Mouse (Mus musculus): ENCODE data around the gene Rsad1.

Gene Rsad1

DNA sequence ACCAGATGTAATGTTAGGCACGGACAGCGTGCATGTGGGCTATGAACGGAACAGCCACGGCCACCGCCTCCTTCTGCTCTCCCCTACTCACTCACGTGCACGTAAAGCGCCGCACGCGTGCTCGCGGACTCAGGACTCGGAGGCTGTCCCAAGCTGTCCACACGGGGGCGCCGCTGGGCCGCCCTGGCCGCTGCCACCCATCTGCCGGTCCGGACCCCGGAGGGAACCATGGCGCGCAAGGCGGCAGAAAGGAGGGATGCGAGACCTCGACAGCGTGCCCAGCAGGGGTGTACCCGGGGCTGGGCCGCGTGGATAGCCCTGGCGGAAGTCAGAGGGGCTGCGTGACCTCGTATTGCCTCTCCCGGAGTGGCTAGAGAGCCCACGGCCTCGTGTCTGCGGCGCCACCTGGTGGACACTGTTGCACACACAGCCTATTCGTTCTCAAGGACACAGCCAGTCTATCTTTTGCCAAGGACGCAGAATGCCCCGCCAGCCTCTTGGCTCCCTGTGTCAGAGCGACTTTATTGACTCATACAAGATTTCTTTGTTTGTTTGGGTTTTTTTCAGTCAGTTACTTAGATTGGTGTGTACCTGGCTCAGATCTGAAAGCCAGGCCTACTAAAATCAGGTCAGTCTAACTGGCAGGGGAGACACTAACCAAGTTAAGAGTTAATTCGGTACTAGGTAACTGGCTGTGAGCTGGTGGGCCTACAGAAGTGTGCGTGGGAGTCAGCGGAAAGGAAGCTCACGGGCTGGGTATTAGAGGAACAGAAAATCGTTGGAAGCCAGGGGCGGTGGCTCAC is at the start of gene Rsad1:
Gene Rsad1 (minus strand): TSS at position 368 of the 803 bp plus-strand sequence.
- peak; percentile 90 for DNase-seq (ENCODE audit: low spot score)

DNA sequence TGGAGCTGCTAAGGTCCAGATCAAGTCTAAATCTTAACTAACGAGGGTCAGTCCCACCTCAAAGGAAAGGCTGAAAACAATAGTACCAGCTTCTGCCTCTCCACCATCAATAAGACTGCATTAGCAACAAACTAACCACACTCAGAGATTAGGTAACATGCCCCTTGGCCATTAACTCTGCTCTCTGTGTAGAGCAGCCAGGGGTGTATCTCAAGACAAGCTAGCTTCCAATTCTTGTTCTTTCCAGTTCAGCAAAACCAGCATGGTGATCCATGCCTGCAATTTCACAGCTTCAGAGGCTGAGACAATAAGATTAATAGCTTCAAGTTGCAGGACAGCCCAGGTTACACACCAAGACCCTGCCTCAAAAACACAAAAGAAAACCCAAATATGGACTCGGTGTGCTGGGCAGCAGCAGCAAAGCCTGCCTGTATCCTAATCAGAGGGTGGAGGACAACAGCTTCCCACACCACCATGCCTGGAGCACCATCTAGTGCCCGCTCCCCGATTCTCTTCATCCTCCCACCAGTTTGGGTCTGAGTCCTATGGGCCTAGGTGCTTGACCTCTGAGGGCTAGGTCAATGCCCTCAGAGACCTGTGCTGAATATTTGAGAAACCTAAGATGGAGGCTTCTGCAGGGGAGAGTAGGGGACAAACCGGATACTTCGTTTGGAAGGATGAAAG is 49.5 kb upstream of the Rsad1 start:
- no peak for DNase-seq (ENCODE audit: low spot score)

DNA sequence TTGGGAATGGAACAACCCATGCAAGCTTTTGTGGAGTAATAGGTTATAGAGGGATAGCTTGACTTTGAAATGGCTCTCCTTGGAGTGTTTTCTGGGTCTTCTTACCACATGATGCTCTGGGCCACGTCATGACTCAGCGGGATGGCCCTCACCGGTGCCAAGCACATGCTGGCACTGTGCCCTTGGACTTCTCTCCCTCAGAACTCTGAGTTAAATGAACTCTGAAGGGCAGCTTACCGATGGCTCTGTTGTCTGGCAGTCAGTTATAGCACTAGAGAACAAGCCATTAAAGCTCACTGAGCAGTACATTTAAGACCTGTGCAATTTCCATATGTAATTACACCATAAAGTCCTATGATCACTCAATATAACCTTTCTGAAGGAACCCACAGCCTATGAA is 48.3 kb upstream of the Rsad1 start:
- DNase-seq (ENCODE audit: low spot score): peak; percentile 30

DNA sequence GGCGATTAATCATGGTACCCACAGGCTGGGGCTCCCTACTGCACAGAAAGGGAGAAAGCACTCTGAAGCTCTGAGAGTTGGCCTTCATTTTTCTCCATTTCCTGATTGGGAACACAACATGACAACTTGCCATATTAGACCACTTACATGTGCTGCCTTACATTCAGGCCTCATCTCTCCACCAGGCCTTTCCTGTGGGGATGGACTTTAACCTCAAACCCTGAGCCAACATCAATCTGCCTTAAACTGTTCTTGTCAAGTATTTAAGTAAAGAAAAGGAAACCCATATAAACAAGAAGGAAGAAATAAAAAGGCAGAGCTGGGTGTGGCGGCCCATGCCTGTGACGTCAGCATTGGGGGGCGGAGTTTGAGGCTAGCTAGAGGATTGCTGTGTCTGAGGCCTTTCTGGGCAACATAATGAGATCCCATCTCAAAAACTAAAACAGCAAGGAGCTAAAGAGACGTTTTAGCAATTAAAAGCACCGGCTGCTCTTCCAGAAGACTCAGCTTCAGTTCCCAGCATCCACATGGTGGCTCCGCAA is 47.3 kb upstream of the Rsad1 start:
- no peak for DNase-seq (ENCODE audit: low spot score)

DNA sequence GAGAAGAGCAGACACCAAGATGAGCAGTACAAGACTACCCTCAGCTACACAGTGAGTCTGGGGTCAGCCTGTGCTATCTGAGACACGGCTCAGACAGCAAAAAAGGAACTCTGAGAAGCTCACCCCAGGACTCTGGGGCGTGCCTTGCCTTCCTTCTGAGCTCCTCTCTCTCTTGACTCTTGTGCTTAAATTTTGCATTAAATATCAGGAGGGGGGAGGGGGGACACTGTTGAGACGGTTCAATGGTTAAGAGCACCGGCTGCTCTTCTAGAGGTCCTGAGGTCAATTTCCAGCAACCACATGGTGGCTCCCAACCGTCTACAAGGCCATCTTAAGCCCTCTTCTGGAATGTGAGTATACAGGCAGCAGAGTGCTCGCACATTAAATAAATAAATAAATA is 38.5 kb upstream of the Rsad1 start:
- DNase-seq (ENCODE audit: low spot score): no peak

DNA sequence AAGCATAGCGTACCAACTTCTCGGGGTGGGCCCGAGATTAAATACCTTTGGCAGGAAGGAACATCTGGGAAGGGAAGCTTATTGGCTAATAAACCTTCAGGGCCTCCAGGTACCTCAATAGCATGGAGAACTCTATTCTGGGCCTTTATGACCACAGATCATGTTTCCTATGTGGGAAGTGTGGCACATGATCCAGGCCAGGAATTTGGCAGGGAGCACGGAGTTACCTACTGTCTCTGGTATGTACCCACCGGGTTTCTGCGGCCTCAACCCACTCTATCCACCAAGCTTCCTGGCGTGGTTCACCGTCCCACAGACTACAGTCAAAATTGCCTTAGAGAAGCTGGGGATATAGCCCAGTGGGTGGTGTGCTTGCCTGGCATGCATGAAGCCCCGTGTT is 36.0 kb upstream of the Rsad1 start:
- no peak for DNase-seq (ENCODE audit: low spot score)

DNA sequence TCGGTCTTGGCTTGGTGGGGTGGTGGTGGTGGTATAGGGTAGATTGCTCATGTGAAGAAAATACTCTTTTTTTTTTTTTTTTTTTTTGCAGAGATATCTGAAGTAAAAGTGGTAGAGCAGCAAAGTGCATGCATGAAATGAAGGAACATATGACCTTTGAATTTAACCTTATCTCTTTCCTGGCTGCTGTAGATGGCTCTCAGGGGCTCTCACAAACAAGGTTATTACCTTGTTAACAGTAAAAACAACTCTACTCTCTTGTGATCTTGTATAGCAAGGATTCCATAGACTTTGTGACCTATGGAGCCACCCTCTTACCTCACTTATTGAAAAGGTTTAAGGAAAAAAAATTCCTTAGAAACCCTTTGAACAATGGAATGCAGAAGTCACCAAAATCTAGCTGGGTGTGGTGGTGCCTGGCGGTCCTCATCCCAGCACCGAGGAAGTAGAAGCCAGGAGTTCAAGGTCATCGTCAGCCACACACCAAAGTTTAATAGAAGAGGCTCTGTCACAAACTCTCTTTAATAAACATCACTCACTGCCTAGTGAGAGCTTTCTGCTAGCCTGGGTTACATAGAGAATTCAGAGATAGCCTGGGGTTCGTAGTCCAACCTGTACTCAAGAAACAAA is 31.2 kb upstream of the Rsad1 start:
- DNase-seq (ENCODE audit: low spot score): no peak

DNA sequence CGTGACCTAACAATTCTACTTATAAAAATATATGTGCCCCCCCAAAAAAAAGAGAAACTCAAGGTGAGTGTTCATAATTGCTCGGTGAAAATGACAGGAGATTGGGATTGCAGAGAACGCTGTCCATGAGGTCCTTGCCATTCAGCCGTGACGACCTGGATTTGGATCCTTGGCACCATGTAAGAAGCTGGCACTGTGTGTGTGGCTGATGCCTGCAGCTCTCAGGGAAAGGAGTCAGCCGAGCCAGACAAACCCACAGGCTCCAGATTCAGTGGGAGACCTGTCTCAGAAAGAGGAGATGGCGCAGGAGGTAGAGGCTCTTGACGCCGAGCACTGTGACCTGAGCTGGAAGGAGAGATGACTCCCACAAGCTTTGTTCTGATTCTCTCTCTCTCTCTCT is 27.3 kb upstream of the Rsad1 start:
- DNase-seq (ENCODE audit: low spot score): no peak

DNA sequence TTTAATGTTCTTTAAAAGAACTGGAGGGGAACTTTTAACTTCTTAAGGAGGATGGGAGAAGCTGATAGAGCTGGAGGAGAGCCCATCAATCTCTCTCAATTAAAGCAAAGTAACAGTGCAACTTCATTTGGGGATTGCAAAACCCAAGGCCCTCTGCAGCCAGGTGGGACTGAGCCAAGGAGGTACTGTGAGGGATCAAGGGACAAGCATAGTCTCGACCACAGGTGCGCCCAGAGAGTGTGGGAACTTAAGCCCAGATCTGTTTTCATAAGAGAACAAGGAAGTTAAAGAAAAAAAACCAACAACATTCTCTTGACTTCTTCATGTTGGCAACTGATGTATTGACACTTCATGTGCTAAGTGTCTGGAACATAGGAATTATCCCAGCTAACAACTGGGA is 26.0 kb upstream of the Rsad1 start:
- no peak for DNase-seq (ENCODE audit: low spot score)

DNA sequence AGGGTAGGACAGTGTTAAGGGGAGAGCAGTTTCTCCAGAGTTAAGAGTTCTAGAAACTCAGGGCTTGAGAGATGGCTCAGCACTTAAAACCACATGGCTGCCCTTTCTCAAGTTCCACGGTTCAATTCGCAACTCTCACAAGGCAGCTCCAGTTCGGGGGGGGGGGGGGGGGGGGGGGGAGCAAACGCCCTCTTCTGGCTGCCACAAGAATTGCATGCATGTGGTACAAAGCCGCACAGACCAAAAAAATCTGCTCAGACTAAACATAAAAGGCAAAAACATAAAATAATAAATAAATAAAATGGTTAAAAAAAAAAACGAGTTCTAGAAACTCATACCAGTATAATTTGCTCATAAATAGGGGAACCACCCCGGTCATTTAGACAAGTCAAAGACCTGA is 25.5 kb upstream of the Rsad1 start:
- DNase-seq (ENCODE audit: low spot score): no peak

DNA sequence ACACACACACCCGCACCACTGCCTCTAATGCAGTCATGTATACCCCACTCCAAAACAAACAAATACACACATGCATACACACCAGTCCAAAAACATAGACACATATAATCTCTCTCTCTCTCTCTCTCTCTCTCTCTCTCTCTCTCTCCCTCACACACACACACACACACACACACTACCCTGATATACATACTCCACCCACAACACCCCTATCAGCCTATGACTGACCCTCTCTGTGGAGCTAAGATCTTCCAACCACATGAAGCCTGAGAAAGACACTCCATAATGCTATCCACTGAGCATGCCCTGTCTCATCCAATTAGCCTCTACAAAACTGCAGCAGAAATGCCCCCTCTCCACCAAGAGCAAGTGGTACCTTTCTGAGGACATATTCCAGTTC is 22.8 kb upstream of the Rsad1 start:
- no peak for DNase-seq (ENCODE audit: low spot score)

DNA sequence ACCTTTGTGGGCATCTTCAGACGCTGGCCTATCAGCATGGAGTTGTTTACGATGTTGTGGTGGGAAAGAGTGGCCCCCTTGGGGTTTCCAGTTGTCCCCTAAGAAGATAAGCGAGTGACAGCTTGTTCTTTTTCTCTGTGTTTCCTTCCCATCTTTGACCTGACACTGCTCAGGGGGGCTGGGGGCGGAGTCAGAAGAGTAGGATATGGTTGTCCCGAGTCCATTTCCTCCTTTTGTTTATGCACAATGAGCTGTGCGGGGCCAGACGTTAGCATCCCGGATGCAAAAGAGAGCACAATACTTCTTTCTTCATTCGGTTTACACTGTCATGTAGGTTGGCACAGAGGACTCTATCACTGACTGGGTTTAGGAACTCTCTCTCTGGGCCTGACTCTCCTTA is 21.6 kb upstream of the Rsad1 start:
- no peak for DNase-seq (ENCODE audit: low spot score)

DNA sequence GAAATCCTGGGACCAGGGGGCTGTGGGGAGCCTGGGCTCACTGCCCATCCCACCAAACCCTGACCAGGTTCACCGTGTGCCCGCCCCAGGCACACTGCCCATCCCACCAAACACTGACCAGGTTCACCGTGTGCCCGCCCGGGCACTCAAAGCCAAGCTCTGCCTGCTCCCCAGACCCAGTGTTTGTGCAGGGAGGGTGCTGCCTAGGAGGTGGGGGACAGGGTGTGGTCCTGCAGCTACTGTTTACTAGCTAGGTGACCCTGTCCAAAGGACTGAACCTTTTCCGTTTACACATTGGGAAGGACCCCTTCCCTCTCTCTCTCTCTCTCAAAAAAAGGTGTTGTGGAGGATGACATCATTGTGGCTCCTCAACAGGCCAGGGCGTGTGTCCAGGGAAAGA is 18.3 kb upstream of the Rsad1 start:
- DNase-seq (ENCODE audit: low spot score): no peak

DNA sequence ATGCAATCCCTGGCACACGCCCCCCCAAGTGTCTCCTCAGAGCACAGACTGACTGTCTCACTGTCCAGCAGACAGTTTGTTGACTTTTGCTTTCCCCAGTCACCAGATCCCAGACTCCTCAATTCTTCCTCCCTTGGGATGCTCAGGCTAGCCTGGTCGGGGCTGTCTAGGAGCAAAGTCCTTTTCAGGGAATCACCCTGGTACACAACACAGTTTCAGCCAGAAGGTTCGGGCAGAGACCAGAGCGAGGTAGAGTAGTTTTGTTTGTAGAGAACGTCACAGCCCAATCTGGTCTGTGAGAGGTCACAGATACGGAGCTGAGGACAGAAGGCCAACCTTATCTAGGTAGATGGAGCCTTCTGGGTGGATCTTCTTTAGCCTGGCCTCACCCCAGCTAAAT is 17.5 kb upstream of the Rsad1 start:
- DNase-seq (ENCODE audit: low spot score): no peak

DNA sequence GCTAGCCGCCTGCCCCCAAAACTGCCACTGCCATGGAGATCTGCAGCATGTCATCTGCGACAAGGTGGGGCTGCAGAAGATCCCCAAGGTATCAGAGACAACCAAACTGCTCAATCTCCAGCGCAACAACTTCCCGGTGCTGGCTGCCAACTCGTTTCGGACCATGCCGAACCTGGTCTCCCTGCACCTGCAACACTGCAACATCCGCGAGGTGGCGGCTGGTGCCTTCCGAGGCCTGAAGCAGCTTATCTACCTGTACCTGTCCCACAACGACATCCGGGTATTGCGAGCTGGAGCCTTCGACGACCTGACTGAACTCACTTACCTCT is 16.1 kb upstream of the Rsad1 start:
- no peak for DNase-seq (ENCODE audit: low spot score)

DNA sequence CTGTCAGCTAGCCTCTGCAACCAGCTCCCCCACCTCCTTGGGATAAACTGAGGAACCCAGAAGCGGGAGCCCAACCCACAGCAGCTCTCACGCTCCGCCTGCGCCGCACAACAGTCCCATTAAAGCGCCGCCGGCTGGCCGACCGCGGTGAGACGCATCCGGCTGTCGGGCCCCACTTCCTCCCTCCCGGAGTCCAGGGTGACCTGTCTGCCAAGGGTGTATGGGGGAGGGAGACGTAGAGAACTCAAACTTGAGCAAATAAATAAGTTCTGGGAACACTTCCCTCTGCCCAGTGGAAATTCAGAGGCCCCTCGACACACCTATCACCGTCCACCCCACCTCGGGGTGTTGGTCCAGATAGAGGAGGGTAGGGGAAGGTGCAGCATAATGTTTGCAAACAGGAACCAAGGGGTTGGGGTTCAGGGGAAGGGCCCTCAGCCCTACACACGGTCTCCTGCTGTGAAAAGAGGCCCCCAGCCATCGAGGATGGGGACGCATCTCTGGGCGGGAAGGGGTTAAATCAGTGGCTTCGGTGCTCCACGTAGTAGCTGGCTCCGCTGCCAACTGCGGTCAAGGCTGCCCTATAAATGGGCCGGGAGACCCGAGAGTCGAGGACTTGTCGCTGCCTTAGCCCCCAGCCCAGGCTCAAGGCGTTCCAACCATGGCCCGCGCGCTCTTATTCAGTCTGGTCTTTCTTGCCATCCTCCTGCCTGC is 15.5 kb upstream of the Rsad1 start, which contains the start of gene Chad:
Gene Chad (plus strand): TSS at position 611 of the 714 bp plus-strand sequence.
- DNase-seq (ENCODE audit: low spot score): no peak

DNA sequence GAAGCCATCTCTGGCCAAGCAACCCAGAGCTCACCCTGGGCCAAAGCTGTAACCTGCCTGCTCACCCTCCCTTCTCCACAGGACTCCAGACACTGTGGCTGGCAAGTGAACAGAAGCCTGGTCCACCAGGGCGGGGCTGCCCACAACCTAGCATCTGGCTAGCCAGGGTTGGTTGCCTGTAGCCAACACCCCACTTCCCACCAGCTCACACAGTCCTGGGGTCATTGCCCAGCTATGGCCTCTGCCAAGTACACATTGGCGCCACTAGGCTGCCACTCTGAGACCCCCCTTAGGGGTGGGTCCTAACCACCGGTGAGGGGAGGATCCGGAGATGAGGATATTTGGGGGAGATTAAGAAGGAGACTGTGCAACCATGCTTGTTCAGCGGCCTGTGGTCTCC is 14.8 kb upstream of the Rsad1 start:
- no peak for DNase-seq (ENCODE audit: low spot score)

DNA sequence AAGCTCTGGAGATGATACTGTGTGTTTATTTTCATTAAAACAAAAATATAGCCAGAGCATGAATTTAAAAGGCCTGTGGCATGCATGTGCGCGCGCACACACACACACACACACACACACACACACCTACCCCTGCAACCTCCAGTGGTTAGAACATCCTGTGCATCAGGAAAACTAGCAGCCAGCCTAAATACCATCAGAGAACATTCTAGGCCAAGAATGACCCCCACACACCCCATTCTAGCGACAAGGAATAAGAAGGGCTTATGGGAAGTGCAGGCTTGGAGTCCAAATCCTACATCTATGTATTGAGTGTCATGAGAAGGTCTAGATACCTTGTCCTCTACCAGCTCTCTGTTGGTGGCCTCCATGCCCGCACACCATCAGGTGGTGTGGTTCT is 14.3 kb upstream of the Rsad1 start:
- DNase-seq (ENCODE audit: low spot score): no peak

DNA sequence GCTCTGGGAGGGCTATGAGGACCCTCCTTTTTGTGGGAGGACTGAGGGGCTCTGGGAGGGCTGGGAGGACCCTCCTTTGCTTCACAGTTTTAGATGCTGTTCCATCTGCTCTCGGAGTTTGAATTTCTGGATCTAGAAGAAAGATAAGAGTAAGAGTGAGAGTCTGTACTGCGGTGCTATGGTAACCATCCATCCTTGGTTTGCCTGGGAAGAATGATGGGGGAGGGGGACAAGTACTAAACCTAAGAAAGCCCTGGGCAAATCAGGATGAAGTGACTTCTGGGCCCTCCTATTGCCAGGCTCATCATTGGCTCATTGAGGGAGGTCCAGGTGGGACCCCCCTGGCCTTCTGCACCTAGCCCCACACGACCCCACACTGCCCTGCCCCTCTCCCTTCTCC is 9.2 kb upstream of the Rsad1 start:
- DNase-seq (ENCODE audit: low spot score): no peak

DNA sequence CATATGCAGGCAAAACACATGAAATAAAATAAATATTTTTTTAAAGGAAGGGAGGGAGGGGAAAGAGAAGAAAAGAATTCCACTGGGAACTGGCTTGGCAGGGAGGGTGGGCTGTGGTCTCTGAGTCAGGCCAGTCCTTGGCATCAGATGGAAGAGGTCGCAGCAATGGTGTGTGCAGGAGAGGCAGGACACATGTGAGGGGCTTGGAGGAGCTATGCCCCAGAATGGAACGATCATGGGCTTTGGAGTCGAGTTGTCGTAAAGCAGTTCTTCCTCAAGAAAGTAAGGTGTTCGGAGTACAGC is 1.3 kb upstream of the Rsad1 start:
- no peak for DNase-seq (ENCODE audit: low spot score)

DNA sequence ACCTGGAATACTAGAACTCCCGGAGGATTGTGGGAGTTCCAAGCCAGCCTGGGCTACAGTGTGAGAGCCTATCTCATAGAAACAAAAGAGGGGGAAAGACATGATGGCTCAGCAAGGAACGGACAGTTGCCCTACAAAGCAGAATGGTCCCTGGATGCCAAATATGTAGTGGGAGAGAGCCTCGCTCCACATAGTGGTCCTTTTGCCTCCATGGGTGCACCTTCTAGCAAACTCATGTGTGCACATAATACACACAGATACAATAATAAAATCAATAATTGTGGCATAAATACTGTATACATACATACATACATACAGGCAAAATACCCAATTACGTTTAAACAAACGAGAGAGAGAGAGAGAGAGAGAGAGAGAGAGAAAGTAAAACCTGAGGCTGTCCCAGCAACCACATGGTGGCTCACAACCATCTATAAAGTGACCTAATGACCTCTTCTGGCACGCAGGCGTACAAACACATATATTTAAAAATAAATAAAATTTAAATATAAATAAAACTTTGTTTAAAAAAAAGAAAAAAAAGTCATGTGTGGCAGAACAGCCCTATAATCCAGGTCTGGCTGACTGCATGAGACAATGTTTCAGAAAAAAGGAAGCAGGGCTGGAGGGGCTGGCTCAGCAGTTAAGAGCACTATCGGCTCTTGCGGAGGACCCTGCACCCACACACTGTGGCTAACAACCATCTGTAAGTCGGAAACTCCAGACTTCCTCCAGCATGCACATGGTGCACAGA is 811 bp upstream of the Rsad1 start:
- DNase-seq (ENCODE audit: low spot score): no peak

All from ovary, adult 18-20 months (tissue).